Mouse (Mus musculus): ENCODE data around the gene Ms4a14. TPM values are rescaled to one million over a fixed set of nuclear protein-coding genes. Genes with fewer than 3 reads are reported as not detected.
"Not testable (repeated sequence)": the region's sequence is repeated elsewhere in the genome, so short reads cannot be mapped to it uniquely, and the experiment has no call there.

Gene Ms4a14
- polyA plus RNA-seq, 1 experiment = not detected

DNA sequence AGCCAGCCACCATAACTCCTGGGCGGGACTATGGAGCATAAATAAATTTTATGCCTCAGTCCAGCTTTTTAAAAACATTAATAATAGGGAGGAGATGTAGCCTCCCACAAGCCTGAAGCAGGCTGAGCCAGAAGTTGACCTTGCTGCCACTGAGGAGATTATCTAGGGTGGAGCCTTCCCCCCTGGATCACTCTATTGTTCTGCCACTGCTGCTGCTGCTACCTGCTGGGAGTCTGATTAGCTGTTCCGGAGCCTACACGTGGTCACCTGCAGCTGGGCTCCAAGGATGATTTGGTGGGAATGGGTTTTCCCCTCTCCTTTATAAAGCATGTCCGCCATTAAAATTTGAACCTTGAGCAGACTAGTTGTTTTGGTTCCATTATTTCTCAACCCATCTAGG is 14.7 kb downstream of the Ms4a14 start:
- not testable (repeated sequence) for H3K9ac ChIP-seq (ENCODE audit: low read depth, poor library complexity, severe bottlenecking); H3K27me3 ChIP-seq (ENCODE audit: control insufficient read depth, insufficient read depth, low read length, poor library complexity, severe bottlenecking); H3K4me1 ChIP-seq (ENCODE audit: control insufficient read depth, insufficient read depth, low read length); H3K4me3 ChIP-seq (ENCODE audit: low read depth, low read length); H3K36me3 ChIP-seq (ENCODE audit: control insufficient read depth, insufficient read depth, low read length, poor library complexity, severe bottlenecking)
- Histone ChIP-seq H3K27ac (ENCODE audit: insufficient read depth, low read length) (peak overlapping the region; percentile 99), H3K9me3 (replicated peaks; ENCODE audit: control insufficient read depth, insufficient read depth, low read length, poor library complexity, severe bottlenecking) (peaks cover 19% of the 10 kb centered on the region)
- TF ChIP-seq EP300 (IDR thresholded peaks at IDR 0.05; ENCODE audit: insufficient read depth, low read depth, low read length) = peak; percentile 97

DNA sequence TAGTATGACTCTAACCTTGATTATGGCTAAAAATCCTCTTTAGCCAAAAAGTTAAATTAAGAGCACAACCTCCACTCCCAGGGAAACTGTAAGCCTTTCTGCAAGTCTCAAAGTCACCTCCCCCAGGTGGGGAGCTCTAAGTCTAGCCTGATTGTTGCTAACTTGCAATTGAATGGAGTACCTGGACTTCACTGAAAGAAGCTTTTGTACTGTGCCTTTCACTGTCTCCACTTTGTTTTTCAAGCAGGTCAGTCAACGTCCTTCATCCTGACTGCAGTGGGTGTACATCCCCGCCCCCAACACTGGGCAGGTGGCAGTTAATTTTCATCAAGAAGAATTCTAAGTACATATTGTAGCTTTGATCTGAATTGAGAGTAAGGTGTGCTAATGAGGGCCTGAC is 15.3 kb downstream of the Ms4a14 start:
- H3K4me1 ChIP-seq (ENCODE audit: control insufficient read depth, insufficient read depth, low read length) = no peaks in the 10 kb centered on the region
- H3K9me3 ChIP-seq (replicated peaks; ENCODE audit: control insufficient read depth, insufficient read depth, low read length, poor library complexity, severe bottlenecking) = peaks cover 19% of the 10 kb centered on the region
- no peak for TF ChIP-seq POLR2A (IDR thresholded peaks at IDR 0.05; ENCODE audit: insufficient read depth, low read length)
- TF ChIP-seq EP300 (IDR thresholded peaks at IDR 0.05; ENCODE audit: insufficient read depth, low read depth, low read length) = peak; percentile 98
- TF ChIP-seq CTCF (IDR thresholded peaks at IDR 0.05; ENCODE audit: low read depth, low read length) = no peak
- H3K27ac ChIP-seq (ENCODE audit: insufficient read depth, low read length) = peak overlapping the region; percentile 99
- no peak overlapping the region for H3K4me3 ChIP-seq (ENCODE audit: low read depth, low read length)
- H3K9ac ChIP-seq (ENCODE audit: low read depth, poor library complexity, severe bottlenecking) = no peak overlapping the region
- no peaks in the 10 kb centered on the region for H3K36me3 ChIP-seq (ENCODE audit: control insufficient read depth, insufficient read depth, low read length, poor library complexity, severe bottlenecking)
- no peaks in the 10 kb centered on the region for H3K27me3 ChIP-seq (ENCODE audit: control insufficient read depth, insufficient read depth, low read length, poor library complexity, severe bottlenecking)

DNA sequence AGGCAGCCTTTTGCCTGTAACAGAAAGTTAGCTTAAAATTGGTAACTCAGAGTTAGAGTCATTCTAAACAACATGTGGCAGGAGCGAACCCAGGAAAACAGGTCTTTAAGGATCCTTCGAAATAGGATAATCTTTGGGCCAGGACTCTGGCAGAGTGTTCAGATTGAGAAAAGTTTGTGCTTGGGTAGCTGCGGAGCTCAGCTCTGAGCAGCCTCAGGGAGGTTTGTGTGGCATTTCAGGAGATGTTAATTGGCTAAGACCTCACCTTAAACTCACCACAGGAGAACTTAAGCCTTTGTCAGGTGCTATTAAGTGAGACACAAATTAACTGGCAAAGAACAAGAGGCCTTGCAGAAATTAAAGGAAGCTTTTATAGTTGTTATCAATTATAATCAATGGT is 20.6 kb downstream of the Ms4a14 start:
- peak overlapping the region; percentile 86 for H3K27ac ChIP-seq (ENCODE audit: insufficient read depth, low read length)
- peak overlapping the region; percentile 90 for H3K9ac ChIP-seq (ENCODE audit: low read depth, poor library complexity, severe bottlenecking)
- H3K9me3 ChIP-seq (replicated peaks; ENCODE audit: control insufficient read depth, insufficient read depth, low read length, poor library complexity, severe bottlenecking); H3K27me3 ChIP-seq (ENCODE audit: control insufficient read depth, insufficient read depth, low read length, poor library complexity, severe bottlenecking); H3K4me3 ChIP-seq (ENCODE audit: low read depth, low read length); H3K36me3 ChIP-seq (ENCODE audit: control insufficient read depth, insufficient read depth, low read length, poor library complexity, severe bottlenecking); H3K4me1 ChIP-seq (ENCODE audit: control insufficient read depth, insufficient read depth, low read length): not testable (repeated sequence)

DNA sequence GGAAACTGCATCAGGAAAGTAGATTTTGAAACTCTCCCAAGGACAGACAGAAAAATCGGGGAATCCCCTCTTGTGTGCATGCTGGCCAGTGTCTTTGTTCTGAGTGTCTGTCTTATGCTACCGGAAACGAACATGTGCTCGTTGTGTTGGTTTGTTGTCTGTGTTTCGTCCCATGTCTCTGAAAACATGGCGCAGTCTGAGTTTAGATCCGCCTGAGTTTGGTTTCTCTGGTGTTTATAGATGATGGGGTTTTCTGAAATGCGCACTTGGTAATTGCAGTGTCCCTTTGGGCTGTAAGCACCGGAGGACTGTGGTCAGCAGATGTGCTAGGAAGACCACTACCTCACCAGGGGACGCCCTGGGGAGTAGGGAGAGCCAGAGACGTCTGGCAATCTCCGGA is 21.3 kb downstream of the Ms4a14 start:
- peak overlapping the region; percentile 90 for H3K9ac ChIP-seq (ENCODE audit: low read depth, poor library complexity, severe bottlenecking)
- peak overlapping the region; percentile 96 for H3K27ac ChIP-seq (ENCODE audit: insufficient read depth, low read length)
- peak overlapping the region; percentile 84 for H3K4me3 ChIP-seq (ENCODE audit: low read depth, low read length)
- H3K4me1 ChIP-seq (ENCODE audit: control insufficient read depth, insufficient read depth, low read length) = no peaks in the 10 kb centered on the region
- no peaks in the 10 kb centered on the region for H3K36me3 ChIP-seq (ENCODE audit: control insufficient read depth, insufficient read depth, low read length, poor library complexity, severe bottlenecking)
- no peaks in the 10 kb centered on the region for H3K9me3 ChIP-seq (replicated peaks; ENCODE audit: control insufficient read depth, insufficient read depth, low read length, poor library complexity, severe bottlenecking)
- H3K27me3 ChIP-seq (ENCODE audit: control insufficient read depth, insufficient read depth, low read length, poor library complexity, severe bottlenecking) = no peaks in the 10 kb centered on the region
- TF ChIP-seq EP300 (IDR thresholded peaks at IDR 0.05; ENCODE audit: insufficient read depth, low read depth, low read length) (no peak), CTCF (IDR thresholded peaks at IDR 0.05; ENCODE audit: low read depth, low read length) (no peak), POLR2A (IDR thresholded peaks at IDR 0.05; ENCODE audit: insufficient read depth, low read length) (no peak)

DNA sequence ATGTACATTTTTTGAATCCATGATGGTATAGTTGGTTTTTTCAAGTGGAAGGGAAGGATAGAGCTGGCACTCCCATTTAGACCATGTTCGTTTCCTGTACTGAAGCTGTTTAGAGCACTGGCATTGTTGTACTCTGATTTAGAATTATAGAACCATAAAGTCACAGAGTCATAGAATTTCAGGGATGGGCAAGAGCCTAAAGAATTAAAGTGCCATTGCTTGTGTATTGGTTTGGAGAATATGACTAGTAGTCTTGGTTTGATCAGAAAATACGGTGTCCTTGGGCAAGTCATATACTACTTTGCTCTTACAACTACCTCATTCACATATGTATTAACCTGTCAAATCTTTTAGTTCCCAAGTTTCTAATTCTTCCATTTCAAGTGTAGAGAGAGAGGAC is 30.5 kb downstream of the Ms4a14 start, which contains the start of gene Ms4a5:
Gene Ms4a5, minus strand, starts transcription at position 101 of the 400 bp plus-strand sequence.
- H3K4me3 ChIP-seq (ENCODE audit: low read depth, low read length) = no peak within 1 kb of the TSS

DNA sequence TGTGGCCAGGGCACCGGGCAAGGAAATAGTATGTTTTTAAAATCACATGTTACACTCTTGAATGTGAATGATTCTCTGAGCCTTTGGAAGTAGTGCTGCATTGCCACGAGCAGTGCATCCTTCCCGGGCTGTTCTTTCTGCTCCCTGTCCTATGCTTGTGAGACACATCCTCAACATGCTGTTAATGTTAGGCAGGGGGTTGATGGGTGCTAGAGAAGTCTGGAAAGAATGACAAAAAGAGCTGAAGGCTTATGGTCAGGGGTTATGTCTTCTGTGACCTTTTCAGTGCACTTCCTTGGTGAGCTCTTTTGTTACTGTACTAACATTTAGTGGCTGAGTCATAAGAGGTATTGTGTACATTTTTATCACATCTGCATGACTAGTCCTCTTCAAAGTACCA is 34.0 kb downstream of the Ms4a14 start:
- Histone ChIP-seq H3K27ac (ENCODE audit: insufficient read depth, low read length) (no peak overlapping the region), H3K27me3 (ENCODE audit: control insufficient read depth, insufficient read depth, low read length, poor library complexity, severe bottlenecking) (no peaks in the 10 kb centered on the region; the same call in 1 of the 2 replicates), H3K4me1 (ENCODE audit: control insufficient read depth, insufficient read depth, low read length) (no peaks in the 10 kb centered on the region), H3K9ac (ENCODE audit: low read depth, poor library complexity, severe bottlenecking) (no peak overlapping the region), H3K9me3 (replicated peaks; ENCODE audit: control insufficient read depth, insufficient read depth, low read length, poor library complexity, severe bottlenecking) (no peaks in the 10 kb centered on the region), H3K4me3 (ENCODE audit: low read depth, low read length) (no peak overlapping the region), H3K36me3 (ENCODE audit: control insufficient read depth, insufficient read depth, low read length, poor library complexity, severe bottlenecking) (no peaks in the 10 kb centered on the region)
- TF ChIP-seq POLR2A (IDR thresholded peaks at IDR 0.05; ENCODE audit: insufficient read depth, low read length) = no peak
- no peak for TF ChIP-seq EP300 (IDR thresholded peaks at IDR 0.05; ENCODE audit: insufficient read depth, low read depth, low read length)
- TF ChIP-seq CTCF (IDR thresholded peaks at IDR 0.05; ENCODE audit: low read depth, low read length) = no peak

More for the DNA sequence above, 30.5 kb downstream of the Ms4a14 start, which contains the start of gene Ms4a5:
- Histone ChIP-seq H3K9ac (ENCODE audit: low read depth, poor library complexity, severe bottlenecking) (no peak within 1 kb of the TSS), H3K27me3 (ENCODE audit: control insufficient read depth, insufficient read depth, low read length, poor library complexity, severe bottlenecking) (no peaks in the 10 kb centered on the region; the same call in 1 of the 2 replicates), H3K36me3 (ENCODE audit: control insufficient read depth, insufficient read depth, low read length, poor library complexity, severe bottlenecking) (no peaks in the 10 kb centered on the region), H3K4me1 (ENCODE audit: control insufficient read depth, insufficient read depth, low read length) (no peaks in the 10 kb centered on the region), H3K9me3 (replicated peaks; ENCODE audit: control insufficient read depth, insufficient read depth, low read length, poor library complexity, severe bottlenecking) (peaks cover 5% of the 10 kb centered on the region; the same call in 1 of the 2 replicates), H3K27ac (ENCODE audit: insufficient read depth, low read length) (no peak within 1 kb of the TSS)
- TF ChIP-seq CTCF (IDR thresholded peaks at IDR 0.05; ENCODE audit: low read depth, low read length) = no peak
- no peak for TF ChIP-seq EP300 (IDR thresholded peaks at IDR 0.05; ENCODE audit: insufficient read depth, low read depth, low read length)
- no peak for TF ChIP-seq POLR2A (IDR thresholded peaks at IDR 0.05; ENCODE audit: insufficient read depth, low read length)

Data from ES-Bruce4 (cell line).